8 mouse cellular contexts compared by ENCODE assay signal in the genomic region with DNA sequence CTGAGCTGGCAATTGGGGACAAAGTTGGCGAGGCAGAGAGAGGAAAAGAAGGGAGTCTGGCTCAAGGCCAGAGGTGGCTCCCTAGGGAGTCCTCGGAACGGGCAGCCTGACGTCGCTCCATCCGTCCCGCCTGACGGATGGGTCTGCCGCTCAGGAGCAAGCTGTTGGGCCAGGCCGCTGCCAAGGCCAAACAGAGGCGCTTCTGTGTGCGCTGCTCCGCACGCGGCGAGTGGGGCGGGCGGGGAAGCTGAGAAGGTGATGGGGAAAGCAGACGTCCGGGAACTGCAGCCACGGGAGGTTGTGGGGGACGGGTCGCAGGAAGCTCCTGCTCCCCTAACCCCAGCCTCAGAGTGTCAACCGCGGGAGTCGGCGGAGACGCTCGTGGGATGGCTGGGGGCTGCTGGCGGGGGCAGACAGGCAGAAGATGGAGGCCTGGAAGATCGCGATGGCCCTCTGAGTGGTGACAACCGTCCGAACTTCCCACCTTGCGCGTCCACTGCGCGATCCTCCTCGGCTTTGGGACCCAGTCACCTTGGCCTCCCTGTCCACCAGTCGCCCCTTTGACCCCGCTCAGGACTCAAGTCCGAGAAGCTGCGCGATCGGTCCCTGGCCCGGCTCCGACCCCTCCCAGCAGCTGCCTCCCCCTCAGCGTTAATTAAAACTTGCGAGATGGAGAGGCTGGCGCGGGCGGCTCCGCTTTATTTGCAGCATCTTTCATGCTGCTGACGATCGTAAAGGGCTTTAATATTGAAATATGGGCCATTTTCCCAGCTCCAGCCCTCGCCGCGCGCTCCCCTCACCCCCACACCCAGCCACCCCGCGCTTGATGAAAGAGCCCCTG.
DNase-seq lines count a peak whose midpoint lies in the region; ATAC-seq and TF ChIP-seq lines count a peak whose summit lies in the region.

No protein-coding gene starts in this region.

- DNase-seq in layer of hippocampus, adult 2 months (ENCODE audit: low spot score in 2 of 2): no peak
- no peak for DNase-seq in layer of hippocampus, adult 9-10 months (ENCODE audit: low spot score)
- DNase-seq in embryo, embryonic 10 days (ENCODE audit: low spot score): peak; percentile 63
- DNase-seq in kidney, postnatal 4 days: peak; percentile 65 to 73
- DNase-seq in midbrain, postnatal 0 days (ENCODE audit: low spot score): peak; percentile 62
- DNase-seq in left cerebral cortex, adult 8-10 months (ENCODE audit: low spot score in 2 of 2): no peak
- no peak for DNase-seq in B cell, adult 2 months

- peak overlapping the region; percentile 10; the same call in 1 of the 2 replicates for H3K4me3 ChIP-seq in layer of hippocampus, adult 2 months
- H3K4me3 ChIP-seq in heart, embryonic 16.5 days (ENCODE audit: low read length): peak overlapping the region; percentile 31
- H3K4me3 ChIP-seq in midbrain, postnatal 0 days (ENCODE audit: low read depth, low read length): peak overlapping the region; percentile 30; the same call in 1 of the 2 replicates

- no peak overlapping the region for H3K27ac ChIP-seq in layer of hippocampus, adult 2 months
- H3K27ac ChIP-seq in heart, embryonic 16.5 days (ENCODE audit: low read length): no peak overlapping the region
- H3K27ac ChIP-seq in midbrain, postnatal 0 days (ENCODE audit: low read depth, low read length): no peak overlapping the region

- H3K9ac ChIP-seq in heart, embryonic 16.5 days (ENCODE audit: low read length): no peak overlapping the region; the same call in 1 of the 2 replicates
- peak overlapping the region; percentile 39; the same call in 1 of the 2 replicates for H3K9ac ChIP-seq in midbrain, postnatal 0 days (replicated peaks; ENCODE audit: low read length, poor library complexity, severe bottlenecking)

- no peak for ATAC-seq in heart, embryonic 16.5 days (replicated peaks; ENCODE audit: extremely low read depth, insufficient read depth, low FRiP score)
- no peak for ATAC-seq in midbrain, postnatal 0 days (ENCODE audit: low FRiP score)

- no peak for TF ChIP-seq CTCF in layer of hippocampus, adult 2 months (conservative IDR thresholded peaks at IDR 0.05)
- no peak for TF ChIP-seq CTCF in midbrain, postnatal 0 days (IDR thresholded peaks at IDR 0.05)

- no peaks in the 10 kb centered on the region for H3K36me3 ChIP-seq in heart, embryonic 16.5 days (ENCODE audit: control insufficient read depth, insufficient read depth)
- no peaks in the 10 kb centered on the region for H3K36me3 ChIP-seq in midbrain, postnatal 0 days (ENCODE audit: insufficient read depth, low read length)

- no peaks in the 10 kb centered on the region for H3K9me3 ChIP-seq in heart, embryonic 16.5 days (replicated peaks; ENCODE audit: control insufficient read depth, low read length)
- no peaks in the 10 kb centered on the region for H3K9me3 ChIP-seq in midbrain, postnatal 0 days (ENCODE audit: low read length)

- H3K27me3 ChIP-seq in heart, embryonic 16.5 days (ENCODE audit: control insufficient read depth, insufficient read depth, low read length): peaks cover 97% of the 10 kb centered on the region
- H3K27me3 ChIP-seq in midbrain, postnatal 0 days (ENCODE audit: insufficient read depth, low read length): peaks cover 61% of the 10 kb centered on the region

- 2% methylated on average over 61 of the region's 61 CpGs for WGBS in heart, embryonic 16.5 days
- 1% methylated on average over 60 of the region's 61 CpGs for WGBS in midbrain, postnatal 0 days

- H3K4me2 ChIP-seq in heart, embryonic 16.5 days (ENCODE audit: low read depth, low read length): peak overlapping the region; percentile 45
- H3K4me2 ChIP-seq in midbrain, postnatal 0 days (ENCODE audit: low read depth, low read length, poor library complexity, severe bottlenecking): peak overlapping the region; percentile 58

- peaks cover 14% of the 10 kb centered on the region for H3K4me1 ChIP-seq in heart, embryonic 16.5 days (ENCODE audit: control insufficient read depth, insufficient read depth, low read length)
- peaks cover 8% of the 10 kb centered on the region; the same call in 1 of the 2 replicates for H3K4me1 ChIP-seq in midbrain, postnatal 0 days (ENCODE audit: insufficient read depth, low read length)

Comparison
In these comparisons a context has a peak if more than half of its experiments do, and no peak if none do; other contexts are left out.
1. DNase-seq: peak in embryo, embryonic 10 days (single experiment), kidney, postnatal 4 days (2 of 2) and midbrain, postnatal 0 days (single experiment); none in layer of hippocampus, adult 2 months (0 of 2), layer of hippocampus, adult 9-10 months (single experiment), left cerebral cortex, adult 8-10 months (0 of 2) and B cell, adult 2 months (0 of 2).
2. Peak in every context shown above with its lines, with median percentiles within 50 percentile points of each other: H3K4me3 ChIP-seq.